Mouse (Mus musculus) embryonic fibroblast, embryonic 13.5 days (primary cell): ENCODE measurements at regions not wholly inside any gene's neighbourhood (a gene's known extent, or its start where the extent isn't known, plus 50 kb on each side); places are given as distances from the start of the nearest gene placed in this dataset.

Experiments used
- H3K27ac ChIP-seq: 2 replicates; pipeline ENCODE4 v1.5.1; 2012; ENCODE audit warnings: low read length, control low read depth, inconsistent platforms; ENCODE audit not compliant: insufficient read depth
- H3K4me1 ChIP-seq: 2 replicates; pipeline ENCODE4 v1.6.1; 2011; ENCODE audit warnings: low read length; ENCODE audit not compliant: control insufficient read depth, insufficient read depth
- H3K4me3 ChIP-seq: 2 replicates; pipeline ENCODE4 v1.5.1; 2011; ENCODE audit warnings: mild to moderate bottlenecking, control low read depth, low read length; ENCODE audit not compliant: insufficient read depth
- CTCF ChIP-seq: IDR thresholded peaks from 2 replicates; pipeline ENCODE4 v1.5.1; 2011; ENCODE audit warnings: mild to moderate bottlenecking, control low read depth, low read length, moderate library complexity, borderline replicate concordance; ENCODE audit not compliant: insufficient read depth
- POLR2A ChIP-seq: IDR thresholded peaks from 2 replicates; pipeline ENCODE4 v1.6.1; 2011; ENCODE audit warnings: low read depth, mild to moderate bottlenecking, control low read depth, low read length, moderate library complexity

GRCm38 (mm10) chr5:51825584-51826088 is 258.1 kb upstream of the Ppargc1a start:
- TF ChIP-seq CTCF = no peak
- no peak for TF ChIP-seq POLR2A
- H3K4me1 ChIP-seq = no peaks in the 10 kb centered on the region
- H3K4me3 ChIP-seq = no peak overlapping the region
- H3K27ac ChIP-seq = no peak overlapping the region

- Histone ChIP-seq H3K27ac (no peak overlapping the region), H3K4me3 (no peak overlapping the region), H3K4me1 (no peaks in the 10 kb centered on the region)
- TF ChIP-seq CTCF (no peak), POLR2A (no peak)
Measured at GRCm38 (mm10) chr5:51824731-51825130, 257.2 kb upstream of the Ppargc1a start.

GRCm38 (mm10) chr5:51823657-51824056 is 256.1 kb upstream of the Ppargc1a start:
- H3K4me3 ChIP-seq = no peak overlapping the region
- no peak overlapping the region for H3K27ac ChIP-seq
- H3K4me1 ChIP-seq = no peaks in the 10 kb centered on the region
- TF ChIP-seq CTCF (no peak), POLR2A (no peak)

- no peak overlapping the region for H3K4me3 ChIP-seq
- H3K27ac ChIP-seq = no peak overlapping the region
- TF ChIP-seq CTCF (no peak), POLR2A (no peak)
- H3K4me1 ChIP-seq = no peaks in the 10 kb centered on the region
Measured at GRCm38 (mm10) chr5:51816258-51816657, 248.7 kb upstream of the Ppargc1a start.

- TF ChIP-seq CTCF (no peak), POLR2A (no peak)
- no peaks in the 10 kb centered on the region for H3K4me1 ChIP-seq
Measured at GRCm38 (mm10) chr5:51811728-51812127, 244.2 kb upstream of the Ppargc1a start.

GRCm38 (mm10) chr5:51801486-51801885 is 234.0 kb upstream of the Ppargc1a start:
- H3K4me3 ChIP-seq = no peak overlapping the region
- H3K27ac ChIP-seq = no peak overlapping the region
- TF ChIP-seq POLR2A = no peak
- no peak for TF ChIP-seq CTCF
- H3K4me1 ChIP-seq = no peaks in the 10 kb centered on the region

More at GRCm38 (mm10) chr5:51811728-51812127, 244.2 kb upstream of the Ppargc1a start:
- no peak overlapping the region for H3K4me3 ChIP-seq
- no peak overlapping the region for H3K27ac ChIP-seq

GRCm38 (mm10) chr5:51799371-51800035 is 232.0 kb upstream of the Ppargc1a start:
- no peak overlapping the region for H3K27ac ChIP-seq
- TF ChIP-seq CTCF (no peak), POLR2A (no peak)
- no peaks in the 10 kb centered on the region for H3K4me1 ChIP-seq
- H3K4me3 ChIP-seq = no peak overlapping the region

GRCm38 (mm10) chr5:51794097-51794496 is 226.6 kb upstream of the Ppargc1a start:
- TF ChIP-seq CTCF (no peak), POLR2A (no peak)
- H3K4me1 ChIP-seq = no peaks in the 10 kb centered on the region
- H3K27ac ChIP-seq = no peak overlapping the region
- H3K4me3 ChIP-seq = no peak overlapping the region

GRCm38 (mm10) chr5:51792950-51793349 is 225.4 kb upstream of the Ppargc1a start:
- Histone ChIP-seq H3K4me3 (no peak overlapping the region), H3K4me1 (no peaks in the 10 kb centered on the region), H3K27ac (no peak overlapping the region)
- no peak for TF ChIP-seq POLR2A

GRCm38 (mm10) chr5:51788768-51789167 is 221.2 kb upstream of the Ppargc1a start:
- no peaks in the 10 kb centered on the region for H3K4me1 ChIP-seq
- TF ChIP-seq CTCF (no peak), POLR2A (no peak)
- H3K27ac ChIP-seq = no peak overlapping the region
- H3K4me3 ChIP-seq = no peak overlapping the region

- no peak for TF ChIP-seq CTCF
- TF ChIP-seq POLR2A = no peak
- H3K4me1 ChIP-seq = no peaks in the 10 kb centered on the region
Measured at GRCm38 (mm10) chr5:51783523-51783922, 216.0 kb upstream of the Ppargc1a start.

More at GRCm38 (mm10) chr5:51783523-51783922, 216.0 kb upstream of the Ppargc1a start:
- Histone ChIP-seq H3K27ac (no peak overlapping the region), H3K4me3 (no peak overlapping the region)
